Mouse (Mus musculus): ENCODE results near the gene Cd2. TPM values are rescaled to one million over a fixed set of nuclear protein-coding genes. Genes with fewer than 3 reads are reported as not detected.

The Cd2 gene
- polyA plus RNA-seq, 1 experiment from 2014 or later, result not detected

DNA sequence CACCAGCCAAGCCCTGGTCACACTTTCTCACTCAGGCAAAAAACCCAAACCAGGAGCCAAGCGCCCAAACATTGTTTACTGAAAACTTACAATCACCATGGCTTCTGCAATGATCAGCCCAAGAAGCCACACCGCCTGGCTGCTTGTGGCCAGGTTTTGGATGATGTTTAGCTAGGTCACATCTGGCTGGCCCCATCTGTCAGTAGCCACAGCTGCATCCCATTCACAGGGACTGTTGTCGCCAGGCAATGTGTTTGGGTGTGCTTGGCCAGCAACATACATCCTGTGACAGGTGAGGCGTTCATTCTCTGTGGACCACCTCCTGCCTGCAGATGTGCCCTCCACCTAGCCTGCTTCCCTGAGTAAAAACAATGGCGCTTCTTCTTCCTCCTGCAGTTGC, 4.9 kb upstream of the Cd2 start:
- H3K9ac ChIP-seq (replicated peaks), result no peak overlapping the region
- H3K27me3 ChIP-seq, result peaks cover 3% of the 10 kb centered on the region
- no peak overlapping the region for H3K27ac ChIP-seq
- ATAC-seq (ENCODE audit: insufficient number of reproducible peaks, insufficient read depth, low FRiP score, low TSS enrichment, low read depth), result no peak
- H3K4me2 ChIP-seq, result no peak overlapping the region
- no peak overlapping the region for H3K4me3 ChIP-seq (replicated peaks)
- no peaks in the 10 kb centered on the region for H3K9me3 ChIP-seq
- whole genome bisulfite sequencing, result 68% methylated on average over 5 of the region's 5 CpGs
- no peaks in the 10 kb centered on the region for H3K36me3 ChIP-seq
- H3K4me1 ChIP-seq (replicated peaks), result peaks cover 6% of the 10 kb centered on the region; the same call in 1 of the 2 replicates

- peaks cover under 1% of the 10 kb centered on the region for H3K27me3 ChIP-seq
- no peak overlapping the region for H3K27ac ChIP-seq
- ATAC-seq (ENCODE audit: insufficient number of reproducible peaks, insufficient read depth, low FRiP score, low TSS enrichment, low read depth), result no peak
- H3K4me2 ChIP-seq, result no peak overlapping the region
- H3K36me3 ChIP-seq, result no peaks in the 10 kb centered on the region
- peaks cover 6% of the 10 kb centered on the region; the same call in 1 of the 2 replicates for H3K4me1 ChIP-seq (replicated peaks)
- no peak overlapping the region for H3K9ac ChIP-seq (replicated peaks)
- no peak overlapping the region for H3K4me3 ChIP-seq (replicated peaks)
- H3K9me3 ChIP-seq, result no peaks in the 10 kb centered on the region
- WGBS, result 87% methylated on average over 19 of the region's 19 CpGs
Measured at GRCm38 (mm10) chr3:101290587-101291520, 3.1 kb upstream of the Cd2 start.

- ATAC-seq (ENCODE audit: insufficient number of reproducible peaks, insufficient read depth, low FRiP score, low TSS enrichment, low read depth), result no peak
- H3K36me3 ChIP-seq, result no peaks in the 10 kb centered on the region
- whole genome bisulfite sequencing, result 91% methylated on average over 7 of the region's 7 CpGs
Measured at GRCm38 (mm10) chr3:101290036-101290435, 2.3 kb upstream of the Cd2 start.

DNA sequence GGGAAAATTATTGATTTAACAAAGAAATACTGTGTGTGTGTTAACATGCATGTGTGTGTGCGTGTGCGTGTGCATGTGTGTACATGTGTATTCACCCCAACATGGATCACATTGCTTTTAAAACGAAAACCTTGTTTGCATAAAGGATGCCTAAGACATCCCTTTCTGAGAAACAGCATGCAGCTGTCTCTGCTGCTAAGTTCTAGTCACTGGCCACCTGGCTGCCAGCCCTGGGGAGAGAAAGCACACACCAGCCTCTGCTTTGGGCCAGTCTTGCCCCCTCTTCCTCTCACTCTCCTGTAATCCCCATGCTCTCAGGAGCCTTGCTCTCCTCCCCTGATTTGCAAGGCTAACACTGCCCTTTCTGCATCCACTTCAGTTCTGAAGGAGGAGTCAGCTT, 1.7 kb upstream of the Cd2 start:
- Histone ChIP-seq H3K4me1 (replicated peaks) (0 out of 2 replicates have a peak, but pooled peaks cover 3% of the 10 kb centered on the region), H3K9me3 (no peaks in the 10 kb centered on the region), H3K27ac (no peak overlapping the region), H3K4me3 (replicated peaks) (no peak overlapping the region), H3K36me3 (no peaks in the 10 kb centered on the region), H3K9ac (replicated peaks) (no peak overlapping the region), H3K4me2 (no peak overlapping the region), H3K27me3 (no peaks in the 10 kb centered on the region; the same call in 1 of the 2 replicates)
- 90% methylated on average over 3 of the region's 3 CpGs for WGBS
- no peak for ATAC-seq (ENCODE audit: insufficient number of reproducible peaks, insufficient read depth, low FRiP score, low TSS enrichment, low read depth)

More at GRCm38 (mm10) chr3:101290036-101290435, 2.3 kb upstream of the Cd2 start:
- Histone ChIP-seq H3K4me2 (no peak overlapping the region), H3K27me3 (no peaks in the 10 kb centered on the region; the same call in 1 of the 2 replicates), H3K9ac (replicated peaks) (no peak overlapping the region), H3K4me1 (replicated peaks) (peaks cover 5% of the 10 kb centered on the region; the same call in 1 of the 2 replicates), H3K27ac (no peak overlapping the region), H3K4me3 (replicated peaks) (no peak overlapping the region), H3K9me3 (no peaks in the 10 kb centered on the region)

GRCm38 (mm10) chr3:101286336-101287325, 1.1 kb downstream of the Cd2 start:
- Histone ChIP-seq H3K9ac (replicated peaks) (no peak overlapping the region), H3K4me3 (replicated peaks) (no peak overlapping the region), H3K27me3 (no peaks in the 10 kb centered on the region), H3K4me1 (replicated peaks) (peaks cover 3% of the 10 kb centered on the region; the same call in 1 of the 2 replicates), H3K4me2 (no peak overlapping the region), H3K36me3 (no peaks in the 10 kb centered on the region), H3K9me3 (no peaks in the 10 kb centered on the region), H3K27ac (no peak overlapping the region)
- ATAC-seq (ENCODE audit: insufficient number of reproducible peaks, insufficient read depth, low FRiP score, low TSS enrichment, low read depth), result no peak
- 88% methylated on average over 12 of the region's 12 CpGs for WGBS

DNA sequence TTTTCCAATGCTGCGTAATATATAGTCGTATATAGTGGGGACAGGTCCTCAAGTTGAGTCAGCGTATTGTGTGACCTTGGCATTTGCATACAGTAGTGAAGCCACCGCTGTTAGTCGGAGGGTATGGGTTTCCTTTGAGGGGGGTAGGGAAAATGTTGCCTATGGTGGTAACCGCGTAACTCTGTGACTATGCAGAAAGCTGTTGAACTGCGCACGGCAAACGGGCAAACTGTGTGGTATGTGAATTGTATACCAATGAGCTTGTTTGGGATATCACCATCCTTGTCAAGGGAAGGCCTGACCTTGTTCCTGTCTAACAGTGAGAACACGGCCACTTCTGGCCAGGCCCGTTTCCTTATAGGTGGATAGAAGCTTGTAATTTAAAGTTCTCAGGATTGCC, 1.9 kb downstream of the Cd2 start:
- H3K36me3 ChIP-seq, result no peaks in the 10 kb centered on the region
- no peak overlapping the region for H3K4me3 ChIP-seq (replicated peaks)
- no peak for ATAC-seq (ENCODE audit: insufficient number of reproducible peaks, insufficient read depth, low FRiP score, low TSS enrichment, low read depth)
- H3K4me1 ChIP-seq (replicated peaks), result peaks cover 9% of the 10 kb centered on the region; the same call in 1 of the 2 replicates
- no peaks in the 10 kb centered on the region for H3K9me3 ChIP-seq
- WGBS, result 92% methylated on average over 12 of the region's 12 CpGs
- no peak overlapping the region for H3K9ac ChIP-seq (replicated peaks)
- H3K27ac ChIP-seq, result no peak overlapping the region
- no peaks in the 10 kb centered on the region for H3K27me3 ChIP-seq
- H3K4me2 ChIP-seq, result no peak overlapping the region

GRCm38 (mm10) chr3:101285021-101285615, 2.6 kb downstream of the Cd2 start:
- WGBS, result 93% methylated on average over 5 of the region's 5 CpGs
- Histone ChIP-seq H3K9ac (replicated peaks) (no peak overlapping the region), H3K27me3 (no peaks in the 10 kb centered on the region), H3K36me3 (no peaks in the 10 kb centered on the region), H3K9me3 (no peaks in the 10 kb centered on the region), H3K4me2 (no peak overlapping the region), H3K27ac (no peak overlapping the region), H3K4me3 (replicated peaks) (no peak overlapping the region), H3K4me1 (replicated peaks) (peaks cover 13% of the 10 kb centered on the region; the same call in 1 of the 2 replicates)
- ATAC-seq (ENCODE audit: insufficient number of reproducible peaks, insufficient read depth, low FRiP score, low TSS enrichment, low read depth), result no peak

DNA sequence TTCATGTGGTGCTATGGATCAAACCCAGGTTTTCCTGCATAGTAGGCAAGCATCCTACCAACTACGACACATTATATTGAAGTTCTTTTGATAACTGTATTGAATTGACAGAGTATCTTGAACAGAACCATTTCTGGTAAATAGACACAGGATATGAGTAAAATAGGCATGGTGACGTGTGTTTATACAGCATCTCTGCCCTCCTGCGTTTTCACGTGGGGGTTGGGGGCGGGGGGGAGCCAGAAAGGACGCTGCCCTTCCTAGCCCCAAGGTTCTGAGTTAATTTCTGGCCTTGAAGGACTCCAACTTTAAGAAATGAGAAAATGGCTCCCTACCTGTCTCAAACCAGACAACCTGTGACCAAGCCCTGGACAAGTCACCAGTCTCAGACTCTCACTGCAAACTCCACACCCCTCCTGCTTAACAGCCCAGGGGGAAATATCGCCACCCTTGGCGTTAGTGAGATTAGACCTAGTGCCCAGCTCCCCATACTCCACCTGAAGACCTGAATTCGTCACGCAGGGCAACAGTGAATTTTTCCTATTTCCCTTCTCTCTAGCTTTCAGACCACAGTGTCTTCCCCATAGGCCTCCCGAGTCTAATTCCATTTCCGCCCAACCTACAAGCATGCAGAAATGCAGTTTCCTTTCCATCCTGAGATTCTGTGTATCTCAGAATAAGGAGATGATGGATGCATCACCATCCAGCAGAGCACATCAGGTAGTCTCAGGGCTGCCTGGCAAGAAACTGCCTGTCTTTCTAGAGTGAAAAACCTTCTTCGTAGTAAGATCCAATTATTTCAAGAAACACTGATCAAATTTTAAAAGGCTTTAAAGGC, 3.7 kb downstream of the Cd2 start:
- Histone ChIP-seq H3K9me3 (no peaks in the 10 kb centered on the region), H3K4me3 (replicated peaks) (no peak overlapping the region), H3K36me3 (no peaks in the 10 kb centered on the region), H3K27ac (no peak overlapping the region), H3K4me2 (no peak overlapping the region), H3K9ac (replicated peaks) (no peak overlapping the region), H3K4me1 (replicated peaks) (peaks cover 10% of the 10 kb centered on the region; the same call in 1 of the 2 replicates), H3K27me3 (no peaks in the 10 kb centered on the region)
- WGBS, result 89% methylated on average over 13 of the region's 13 CpGs
- ATAC-seq (ENCODE audit: insufficient number of reproducible peaks, insufficient read depth, low FRiP score, low TSS enrichment, low read depth), result no peak

DNA sequence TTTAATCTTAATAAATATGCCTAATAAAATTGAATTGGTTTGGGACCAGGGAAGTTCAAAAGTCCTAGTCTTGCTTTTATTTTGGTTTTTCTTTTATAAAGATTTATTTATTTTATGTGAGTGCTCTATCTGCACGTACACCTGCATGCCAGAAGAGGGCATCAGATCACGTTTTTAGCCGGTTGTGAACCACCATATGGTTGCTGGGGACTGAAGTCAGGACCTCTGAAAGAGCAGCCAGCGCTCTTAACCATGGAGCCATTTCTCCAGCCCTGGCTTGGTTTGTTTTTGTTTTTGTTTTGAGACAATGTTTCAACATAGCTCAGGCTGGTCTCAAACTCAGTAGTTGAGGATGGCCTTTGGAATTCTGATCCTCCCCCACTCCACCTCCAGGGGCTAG, 4.3 kb downstream of the Cd2 start:
- no peak overlapping the region for H3K4me2 ChIP-seq

DNA sequence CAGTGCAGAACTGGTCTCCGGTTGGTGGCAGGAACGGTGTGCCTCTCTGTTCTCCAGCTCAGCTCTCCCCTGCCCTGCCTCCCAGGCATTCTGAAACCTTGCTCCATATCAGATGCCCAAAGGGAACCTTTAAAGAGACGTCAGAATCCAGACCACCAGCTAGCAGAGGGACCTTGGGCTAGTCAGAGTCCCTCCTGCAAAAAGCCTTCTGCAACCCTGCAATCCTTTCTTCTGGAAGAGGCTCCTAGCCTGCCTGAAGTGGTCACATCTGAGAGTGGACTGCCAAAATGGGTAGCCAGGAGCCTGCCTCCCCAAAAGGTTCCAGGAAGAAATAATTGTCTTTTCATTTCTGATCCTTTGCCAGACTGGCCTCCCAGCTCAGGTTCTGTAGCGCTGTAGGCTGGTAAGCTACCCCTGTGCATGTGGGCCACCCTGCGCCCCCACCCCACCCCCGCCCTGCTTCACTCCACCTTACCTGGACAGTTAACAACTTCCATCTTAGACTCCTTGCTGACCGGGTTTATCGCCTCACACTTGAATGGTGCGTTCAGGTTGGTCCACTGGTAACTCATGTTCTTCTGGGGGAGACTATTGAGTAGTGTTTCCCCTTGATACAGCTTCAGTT, 5.1 kb downstream of the Cd2 start:
- 78% methylated on average over 9 of the region's 9 CpGs for WGBS
- Histone ChIP-seq H3K27ac (no peak overlapping the region), H3K4me3 (replicated peaks) (no peak overlapping the region), H3K4me2 (no peak overlapping the region), H3K36me3 (no peaks in the 10 kb centered on the region), H3K27me3 (no peaks in the 10 kb centered on the region), H3K9ac (replicated peaks) (no peak overlapping the region), H3K9me3 (no peaks in the 10 kb centered on the region), H3K4me1 (replicated peaks) (peaks cover 10% of the 10 kb centered on the region; the same call in 1 of the 2 replicates)
- no peak for ATAC-seq (ENCODE audit: insufficient number of reproducible peaks, insufficient read depth, low FRiP score, low TSS enrichment, low read depth)

More for the DNA sequence above, 4.3 kb downstream of the Cd2 start:
- H3K4me1 ChIP-seq (replicated peaks), result peaks cover 10% of the 10 kb centered on the region; the same call in 1 of the 2 replicates
- no peak overlapping the region for H3K4me3 ChIP-seq (replicated peaks)
- no peaks in the 10 kb centered on the region for H3K36me3 ChIP-seq
- ATAC-seq (ENCODE audit: insufficient number of reproducible peaks, insufficient read depth, low FRiP score, low TSS enrichment, low read depth), result no peak
- H3K27me3 ChIP-seq, result no peaks in the 10 kb centered on the region
- no peak overlapping the region for H3K27ac ChIP-seq
- no peaks in the 10 kb centered on the region for H3K9me3 ChIP-seq
- 79% methylated on average over 4 of the region's 4 CpGs for WGBS
- no peak overlapping the region for H3K9ac ChIP-seq (replicated peaks)

All from limb, embryonic 12.5 days (tissue).